Mouse (Mus musculus) liver, postnatal 0 days (tissue): ENCODE measurements around the gene Palmd.

ENCODE experiments used
- CTCF ChIP-seq: sonication (generic); IDR thresholded peaks from 2 replicates; pipeline ENCODE4 v1.5.1; 2016; ENCODE audit warnings: antibody characterized with exemption, low read depth
- EP300 ChIP-seq: IDR thresholded peaks from 2 replicates; pipeline ENCODE4 v1.6.1; 2016; ENCODE audit warnings: antibody characterized with exemption, low read depth, mild to moderate bottlenecking

- TF ChIP-seq CTCF (no peak), EP300 (no peak)
Observed at GRCm38 (mm10) chr3:116952242-116952899, 16.4 kb downstream of the Palmd start.
